Mouse (Mus musculus): Measurements from ENCODE around the gene Prpf3.

DNA sequence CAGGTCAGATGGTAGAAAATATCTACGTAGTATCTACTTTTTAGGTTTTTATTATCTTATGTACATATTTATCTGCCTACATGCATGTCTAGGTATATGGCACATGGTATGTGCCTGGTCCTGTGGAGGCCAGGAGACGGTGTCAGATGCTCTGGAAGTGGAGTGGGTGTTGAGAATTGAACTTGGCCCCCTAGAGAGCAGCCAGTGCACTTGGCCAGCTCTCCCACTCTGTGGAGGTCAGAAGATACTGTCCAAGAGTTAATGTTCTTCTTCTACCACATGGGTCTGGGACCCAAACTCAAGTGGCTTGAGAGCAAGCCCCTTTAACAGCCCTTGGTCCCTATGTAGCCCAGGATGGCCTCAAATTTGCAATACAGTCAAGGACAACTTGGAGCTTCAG lies 11.7 kb upstream of the Prpf3 start:
- TF ChIP-seq CTCF (IDR thresholded peaks at IDR 0.05; ENCODE audit: extremely low read depth, insufficient read length, insufficient replicate concordance, low read depth, low read length) (no peak), POLR2A (IDR thresholded peaks at IDR 0.05; ENCODE audit: low read depth, low read length) (no peak)
